Mouse (Mus musculus) embryonic facial prominence, embryonic 10.5 days (tissue): ENCODE results near the gene Olfr1269. TPM values are rescaled to one million over a fixed set of nuclear protein-coding genes. Genes with fewer than 3 reads are reported as not detected.

ENCODE experiments used
- DNase-seq: peaks from one replicate; pipeline ENCODE4 v3.0.0-alpha.2; 2017; ENCODE audit warnings: low spot score
- H3K27ac ChIP-seq: fragments of 300-500 bp; sonication (generic); replicated peaks from 2 replicates; pipeline ENCODE4 v1.5.1; 2016; ENCODE audit warnings: mild to moderate bottlenecking
- H3K27me3 ChIP-seq: fragments of 300-500 bp; sonication (generic); replicated peaks from 2 replicates; pipeline ENCODE4 v1.6.1; 2016; ENCODE audit warnings: low read depth, mild to moderate bottlenecking; ENCODE audit not compliant: poor library complexity, severe bottlenecking
- H3K36me3 ChIP-seq: fragments of 300-500 bp; sonication (generic); replicated peaks from 2 replicates; pipeline ENCODE4 v1.6.1; 2016; ENCODE audit warnings: mild to moderate bottlenecking, moderate library complexity
- H3K4me1 ChIP-seq: fragments of 300-500 bp; sonication (generic); 2 replicates; pipeline ENCODE4 v1.6.1; 2016
- H3K4me3 ChIP-seq: fragments of 300-500 bp; sonication (generic); 2 replicates; pipeline ENCODE4 v1.5.1; 2016; ENCODE audit warnings: mild to moderate bottlenecking, moderate library complexity
- H3K9me3 ChIP-seq: fragments of 300-500 bp; sonication (generic); 2 replicates; pipeline ENCODE4 v1.6.1; 2016; ENCODE audit warnings: mild to moderate bottlenecking
- WGBS: fragments of 180-500 bp; shearing (Covaris S2); methylation state at CpG from one replicate; pipeline ENCODE4 v1.1.7; 2016; 5-methylcytosine and 5-hydroxymethylcytosine counted together
- polyA plus RNA-seq: library from polyadenylated mRNA; unstranded; fragments of >200 nt; fragmentation: Nextera tagmentation; extraction: Ambion mirVana; gene quantifications from 2 replicates; pipeline ENCODE4 v1.2.1, GENCODE M21; 2016

The Olfr1269 gene
- not detected in 2 replicates for polyA plus RNA-seq

DNA sequence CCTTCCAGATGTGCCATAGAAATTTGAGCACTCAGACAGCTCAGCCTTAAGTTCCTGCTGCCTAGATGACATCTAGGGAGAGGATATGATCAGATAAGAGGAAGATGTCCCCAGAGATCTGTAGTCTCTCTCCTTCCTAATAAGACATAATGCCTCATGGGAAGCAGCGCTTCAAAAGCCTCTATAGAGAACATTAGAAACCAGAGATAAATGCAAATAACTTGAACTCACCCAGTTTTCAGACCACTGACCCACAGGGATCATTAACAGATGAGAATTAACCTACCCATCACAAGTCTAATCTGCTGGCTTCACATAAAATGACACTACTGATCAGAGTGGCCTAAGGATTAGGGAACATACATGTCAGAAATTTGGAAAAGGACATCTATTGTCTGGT, at the start of gene Olfr1269:
Olfr1269 (minus strand) TSS at position 101 of the 400 bp plus-strand sequence.
- Histone ChIP-seq H3K36me3 (no peaks in the 10 kb centered on the region), H3K4me1 (no peaks in the 10 kb centered on the region), H3K4me3 (no peak within 1 kb of the TSS), H3K27ac (no peak within 1 kb of the TSS), H3K9me3 (no peaks in the 10 kb centered on the region), H3K27me3 (no peaks in the 10 kb centered on the region)
- DNase-seq = no peak
- 80% methylated on average over 1 of the region's 1 CpGs for WGBS

DNA sequence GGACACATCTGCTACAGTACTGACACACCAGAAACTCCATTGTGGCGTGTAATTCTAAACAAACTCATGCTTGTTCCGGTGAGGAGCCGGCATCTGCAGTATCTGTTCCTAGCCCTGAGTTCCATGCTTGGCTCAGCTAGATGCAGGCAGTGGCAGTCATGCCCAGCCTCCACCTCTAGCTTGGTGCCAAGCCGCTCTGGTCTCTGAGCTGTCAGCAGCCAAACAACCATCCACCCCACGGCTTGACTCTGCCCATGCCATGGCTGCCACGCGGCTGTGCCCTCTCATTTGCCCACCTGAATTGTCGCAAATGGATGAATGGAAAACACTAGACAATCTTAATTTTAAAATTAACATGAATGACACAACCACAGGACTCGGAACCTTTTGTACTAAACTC, 32.7 kb upstream of the Olfr1269 start:
- WGBS = 93% methylated on average over 9 of the region's 9 CpGs
- no peaks in the 10 kb centered on the region for H3K4me1 ChIP-seq
- DNase-seq = no peak
- H3K9me3 ChIP-seq = no peaks in the 10 kb centered on the region
- H3K27me3 ChIP-seq = no peaks in the 10 kb centered on the region
- H3K27ac ChIP-seq = no peak overlapping the region
- H3K36me3 ChIP-seq = no peaks in the 10 kb centered on the region
- H3K4me3 ChIP-seq = no peak overlapping the region

DNA sequence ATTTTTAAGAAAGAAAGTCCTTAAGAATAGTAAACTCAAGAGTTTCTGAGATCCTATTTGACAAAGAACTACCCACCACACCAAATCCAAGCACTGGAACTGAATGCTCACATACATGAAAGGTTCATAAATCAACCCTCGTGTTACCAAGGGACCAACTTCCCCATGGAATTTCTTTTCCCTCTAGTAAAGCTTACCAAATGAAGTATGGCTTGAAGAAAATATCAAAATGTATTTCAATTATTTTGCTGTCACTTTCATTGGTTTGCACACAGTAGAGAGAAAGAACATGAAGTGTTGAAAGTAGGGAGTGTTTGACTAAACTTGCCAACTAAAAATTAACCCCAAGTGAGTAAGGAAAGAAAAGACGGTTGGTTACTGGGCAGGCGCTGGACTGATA, 31.8 kb upstream of the Olfr1269 start, which contains the start of gene Olfr1270:
Olfr1270 (minus strand) TSS at position 101 of the 400 bp plus-strand sequence.
- H3K4me1 ChIP-seq = no peaks in the 10 kb centered on the region
- no peak within 1 kb of the TSS for H3K4me3 ChIP-seq
- H3K9me3 ChIP-seq = no peaks in the 10 kb centered on the region
- H3K27me3 ChIP-seq = no peaks in the 10 kb centered on the region
- no peak for DNase-seq
- no peaks in the 10 kb centered on the region for H3K36me3 ChIP-seq
- 87% methylated on average over 3 of the region's 3 CpGs for WGBS
- H3K27ac ChIP-seq = no peak within 1 kb of the TSS

DNA sequence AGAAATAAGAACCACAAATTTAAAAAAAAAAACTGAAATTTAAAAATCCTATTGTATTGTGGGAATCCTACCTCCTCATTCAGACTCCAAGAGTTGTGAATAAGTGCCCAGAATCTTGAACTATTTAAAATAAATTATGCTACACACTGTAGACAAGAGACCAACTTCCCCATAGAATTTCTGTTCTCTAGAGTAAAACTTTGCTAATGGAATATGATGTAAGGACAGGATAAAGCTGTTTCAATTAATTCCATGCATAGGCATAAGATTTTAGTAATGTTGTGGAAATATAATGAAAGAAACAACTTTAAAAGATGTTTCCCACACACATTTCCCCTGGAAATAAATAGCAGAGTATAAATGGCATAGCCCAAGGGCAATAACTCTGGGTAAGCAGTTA, 21.0 kb upstream of the Olfr1269 start, which contains the start of gene Olfr32:
Olfr32 (minus strand) TSS at position 101 of the 400 bp plus-strand sequence.
- Histone ChIP-seq H3K27ac (no peak within 1 kb of the TSS), H3K36me3 (no peaks in the 10 kb centered on the region), H3K9me3 (no peaks in the 10 kb centered on the region)

GRCm38 (mm10) chr2:90070065-90070464, 51.1 kb downstream of the Olfr1269 start:
- no peak overlapping the region for H3K4me3 ChIP-seq
- no peak overlapping the region for H3K27ac ChIP-seq
- H3K36me3 ChIP-seq = no peaks in the 10 kb centered on the region
- WGBS = 74% methylated on average over 2 of the region's 2 CpGs
- no peaks in the 10 kb centered on the region for H3K4me1 ChIP-seq
- no peaks in the 10 kb centered on the region for H3K27me3 ChIP-seq
- no peak for DNase-seq
- H3K9me3 ChIP-seq = no peaks in the 10 kb centered on the region

More for the DNA sequence above, 21.0 kb upstream of the Olfr1269 start, which contains the start of gene Olfr32:
- Histone ChIP-seq H3K4me3 (no peak within 1 kb of the TSS), H3K27me3 (no peaks in the 10 kb centered on the region), H3K4me1 (no peaks in the 10 kb centered on the region)
- DNase-seq = no peak

Other genes starting within 250 kb of the Olfr1269 start
- gene Olfr1257, start 243.0 kb downstream of the Olfr1269 start, polyA plus RNA-seq = not detected in 2 replicates
- not detected in 2 replicates for gene Olfr1258, start 194.1 kb downstream of the Olfr1269 start, polyA plus RNA-seq
- not detected in 2 replicates for gene Olfr1259, start 172.7 kb downstream of the Olfr1269 start, polyA plus RNA-seq
- gene Olfr1260, start 147.1 kb downstream of the Olfr1269 start, polyA plus RNA-seq = not detected in 2 replicates
- not detected in 2 replicates for gene Olfr1261, start 130.2 kb downstream of the Olfr1269 start, polyA plus RNA-seq
- gene Olfr1262, start 121.3 kb downstream of the Olfr1269 start, polyA plus RNA-seq = not detected in 2 replicates
- not detected in 2 replicates for gene Olfr1263, start 109.3 kb downstream of the Olfr1269 start, polyA plus RNA-seq
- gene Olfr1264, start 95.8 kb downstream of the Olfr1269 start, polyA plus RNA-seq = not detected in 2 replicates
- not detected in 2 replicates for gene Olfr1265, start 86.1 kb downstream of the Olfr1269 start, polyA plus RNA-seq
- gene Olfr140, start 57.8 kb downstream of the Olfr1269 start, polyA plus RNA-seq = not detected in 2 replicates
- not detected in 2 replicates for gene Olfr32, start 20.9 kb upstream of the Olfr1269 start, polyA plus RNA-seq
- 0.04 TPM in 1 of 2 replicates, not detected in the other for gene Olfr1270, start 31.7 kb upstream of the Olfr1269 start, polyA plus RNA-seq
- gene Olfr1506, start 103.1 kb upstream of the Olfr1269 start, polyA plus RNA-seq = not detected in 2 replicates
- gene Olfr142, start 136.2 kb upstream of the Olfr1269 start, polyA plus RNA-seq = not detected in 2 replicates
- gene Olfr1271, start 149.6 kb upstream of the Olfr1269 start, polyA plus RNA-seq = not detected in 2 replicates
- gene Olfr1272, start 171.4 kb upstream of the Olfr1269 start, polyA plus RNA-seq = not detected in 2 replicates
- not detected in 2 replicates for gene Gm13769, start 200.8 kb upstream of the Olfr1269 start, polyA plus RNA-seq